Mouse (Mus musculus): ENCODE data around the gene Chid1. TPM values are rescaled to one million over a fixed set of nuclear protein-coding genes. Genes with fewer than 3 reads are reported as not detected.
A peak's percentile ranks its signal among the peaks of the same experiment; 100 is the strongest.

Gene Chid1
- polyA plus RNA-seq, 1 experiment: 30.7 TPM

DNA sequence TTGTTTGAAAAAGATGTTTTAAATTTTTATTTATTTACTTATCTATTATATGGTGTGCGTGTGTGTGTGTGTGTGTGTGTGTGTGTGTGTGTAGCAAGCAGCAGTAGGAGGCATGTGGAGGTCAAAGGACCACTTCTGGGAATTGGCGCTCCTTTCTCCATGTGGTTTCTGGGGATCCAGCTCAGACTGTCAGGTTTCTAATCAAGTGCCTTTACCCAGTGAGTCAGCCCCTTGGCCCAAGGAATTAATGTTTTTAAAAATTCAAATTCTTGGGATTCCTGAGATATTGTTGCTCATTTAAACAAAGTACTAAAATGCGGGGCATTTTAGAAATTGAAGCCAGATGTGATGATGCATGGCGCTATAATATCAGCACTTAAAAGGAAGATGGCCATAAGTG is 2.0 kb upstream of the Chid1 start:
- no peak overlapping the region for H3K27ac ChIP-seq (ENCODE audit: insufficient read depth, low read depth, low read length)
- H3K4me3 ChIP-seq (ENCODE audit: low read depth, low read length): no peak overlapping the region
- H3K27me3 ChIP-seq (ENCODE audit: control insufficient read depth, insufficient read depth, low read length): no peaks in the 10 kb centered on the region
- H3K36me3 ChIP-seq (ENCODE audit: control insufficient read depth, insufficient read depth, low read length): no peaks in the 10 kb centered on the region
- H3K4me1 ChIP-seq (ENCODE audit: control insufficient read depth, insufficient read depth, insufficient read length, low read length): peaks cover 34% of the 10 kb centered on the region; the same call in 1 of the 2 replicates
- no peak for TF ChIP-seq POLR2A (IDR thresholded peaks at IDR 0.05; ENCODE audit: low read depth, low read length)
- TF ChIP-seq CTCF (IDR thresholded peaks at IDR 0.05; ENCODE audit: extremely low read depth, insufficient read length, insufficient replicate concordance, low read depth, low read length): no peak
- WGBS: 87% methylated on average over 4 of the region's 4 CpGs

DNA sequence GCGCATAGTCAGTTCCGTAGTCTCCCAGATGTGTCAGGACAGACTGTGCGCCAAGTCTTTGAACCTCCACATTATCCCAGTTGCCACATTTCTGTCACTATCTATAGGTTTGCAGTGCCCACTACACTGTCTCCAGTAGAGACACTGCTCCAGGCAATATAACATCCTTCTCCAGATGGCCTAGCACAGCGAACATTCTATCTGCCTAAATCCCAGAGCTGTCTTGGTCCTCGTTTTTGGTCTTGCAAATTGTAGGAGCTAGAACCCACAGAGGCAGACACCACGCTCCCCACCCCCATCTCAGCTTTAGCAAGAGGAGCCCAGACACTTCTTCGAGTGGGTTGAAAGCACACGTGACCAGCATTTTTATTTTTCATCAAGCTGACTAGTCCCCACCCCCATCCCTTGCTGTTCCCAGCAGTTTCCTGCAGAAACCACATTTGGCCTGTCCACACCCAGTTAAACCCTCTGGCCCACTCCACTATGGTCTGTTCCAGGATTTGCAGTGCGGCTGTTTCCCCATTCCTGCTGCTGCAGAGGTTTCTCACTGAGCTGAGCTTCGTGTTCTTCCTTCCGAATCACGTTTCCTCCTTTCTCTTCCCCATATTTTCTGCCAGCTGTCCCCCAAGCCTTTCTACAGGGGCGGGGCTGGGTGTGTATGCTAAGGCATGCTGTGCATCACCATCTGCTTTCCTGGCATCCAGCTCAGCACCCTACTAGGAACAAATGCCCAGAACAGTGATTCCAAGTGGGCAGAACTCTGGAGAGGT is 840 bp upstream of the Chid1 start:
- Histone ChIP-seq H3K36me3 (ENCODE audit: control insufficient read depth, insufficient read depth, low read length) (no peaks in the 10 kb centered on the region), H3K27ac (ENCODE audit: insufficient read depth, low read depth, low read length) (peak overlapping the region; percentile 73), H3K4me1 (ENCODE audit: control insufficient read depth, insufficient read depth, insufficient read length, low read length) (peaks cover 34% of the 10 kb centered on the region; the same call in 1 of the 2 replicates), H3K4me3 (ENCODE audit: low read depth, low read length) (peak overlapping the region; percentile 76), H3K27me3 (ENCODE audit: control insufficient read depth, insufficient read depth, low read length) (no peaks in the 10 kb centered on the region)
- 35% methylated on average over 13 of the region's 13 CpGs for WGBS
- TF ChIP-seq POLR2A (IDR thresholded peaks at IDR 0.05; ENCODE audit: low read depth, low read length): no peak
- no peak for TF ChIP-seq CTCF (IDR thresholded peaks at IDR 0.05; ENCODE audit: extremely low read depth, insufficient read length, insufficient replicate concordance, low read depth, low read length)

DNA sequence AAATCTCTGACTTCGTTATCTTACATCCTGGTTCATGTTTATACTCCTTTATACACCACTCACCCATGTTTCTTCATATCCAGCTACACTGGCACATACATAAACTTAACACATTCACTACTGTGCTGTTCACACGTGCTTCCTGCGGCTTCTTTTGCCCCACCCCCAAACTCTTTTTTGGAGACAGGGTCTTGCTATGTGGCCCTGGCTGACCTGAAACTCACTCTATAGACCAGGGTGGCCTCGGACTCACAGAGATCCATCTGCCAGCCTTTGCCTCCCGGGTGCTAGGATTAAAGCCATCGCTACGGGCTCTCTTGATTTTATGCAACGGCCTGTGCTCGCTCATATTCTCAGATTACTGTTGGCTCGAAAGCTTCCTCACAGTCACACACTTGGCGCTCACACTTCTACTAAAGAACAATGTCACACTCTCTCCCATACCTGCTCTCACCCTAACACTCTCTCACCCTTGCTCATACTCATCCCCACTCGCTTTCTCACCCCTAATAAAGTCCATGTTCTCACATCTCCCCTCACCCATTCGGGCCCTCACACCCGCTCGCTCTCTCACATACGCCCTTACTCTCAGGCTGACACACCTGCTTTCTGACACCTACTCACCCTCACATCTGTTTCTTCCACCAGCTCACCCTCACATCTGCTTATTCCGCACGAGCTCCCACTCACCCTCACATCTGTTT is 653 bp downstream of the Chid1 start:
- H3K36me3 ChIP-seq (ENCODE audit: control insufficient read depth, insufficient read depth, low read length): no peaks in the 10 kb centered on the region
- H3K4me1 ChIP-seq (ENCODE audit: control insufficient read depth, insufficient read depth, insufficient read length, low read length): peaks cover 34% of the 10 kb centered on the region; the same call in 1 of the 2 replicates
- H3K27ac ChIP-seq (ENCODE audit: insufficient read depth, low read depth, low read length): peak overlapping the region; percentile 60
- TF ChIP-seq CTCF (IDR thresholded peaks at IDR 0.05; ENCODE audit: extremely low read depth, insufficient read length, insufficient replicate concordance, low read depth, low read length) (no peak), POLR2A (IDR thresholded peaks at IDR 0.05; ENCODE audit: low read depth, low read length) (no peak)
- 1% methylated on average over 18 of the region's 18 CpGs for WGBS
- peak overlapping the region; percentile 76 for H3K4me3 ChIP-seq (ENCODE audit: low read depth, low read length)
- H3K27me3 ChIP-seq (ENCODE audit: control insufficient read depth, insufficient read depth, low read length): no peaks in the 10 kb centered on the region

DNA sequence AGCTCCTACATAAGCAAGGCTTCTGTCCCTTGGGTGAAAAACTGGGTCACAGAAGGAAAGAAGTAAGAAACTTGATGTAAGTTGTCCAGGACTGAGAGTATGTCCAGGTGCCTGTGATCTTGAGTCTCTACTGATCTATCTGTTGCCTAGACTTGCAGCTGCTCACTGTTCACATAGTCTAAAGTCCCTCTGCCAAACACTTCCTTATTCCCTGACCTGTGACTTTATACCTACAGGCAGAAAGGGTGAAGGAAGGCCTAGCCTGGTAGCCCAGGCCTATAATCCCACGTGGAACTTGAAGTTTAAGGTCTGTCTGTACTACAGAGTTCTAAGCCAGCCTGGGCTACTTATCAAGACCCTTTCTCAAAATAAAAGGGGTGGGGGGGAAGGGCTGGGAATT is 4.1 kb downstream of the Chid1 start:
- Histone ChIP-seq H3K27me3 (ENCODE audit: control insufficient read depth, insufficient read depth, low read length) (no peaks in the 10 kb centered on the region), H3K27ac (ENCODE audit: insufficient read depth, low read depth, low read length) (peak overlapping the region; percentile 90), H3K4me1 (ENCODE audit: control insufficient read depth, insufficient read depth, insufficient read length, low read length) (peaks cover 24% of the 10 kb centered on the region; the same call in 1 of the 2 replicates), H3K36me3 (ENCODE audit: control insufficient read depth, insufficient read depth, low read length) (0 out of 2 replicates have a peak, but pooled peaks cover 3% of the 10 kb centered on the region), H3K4me3 (ENCODE audit: low read depth, low read length) (no peak overlapping the region)
- WGBS: 20% methylated on average over 1 of the region's 1 CpGs
- no peak for TF ChIP-seq CTCF (IDR thresholded peaks at IDR 0.05; ENCODE audit: extremely low read depth, insufficient read length, insufficient replicate concordance, low read depth, low read length)
- TF ChIP-seq POLR2A (IDR thresholded peaks at IDR 0.05; ENCODE audit: low read depth, low read length): no peak

DNA sequence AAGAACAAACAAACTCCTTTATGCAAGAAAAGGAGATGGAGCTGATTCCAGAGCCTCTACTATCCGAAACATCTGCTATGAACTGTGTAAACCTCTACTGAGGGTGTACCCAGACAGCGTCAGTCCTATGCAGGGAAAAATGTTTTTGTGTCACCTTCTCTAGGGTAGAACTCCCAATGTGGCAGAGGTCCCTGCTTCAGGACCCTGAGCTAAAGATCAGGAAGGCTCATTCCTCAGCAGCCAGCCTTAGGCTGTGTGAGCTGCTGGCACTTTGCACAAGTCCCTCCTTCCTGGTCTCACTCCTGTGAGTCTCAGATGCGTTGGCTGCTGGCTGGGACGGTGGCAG is 14.1 kb downstream of the Chid1 start:
- Histone ChIP-seq H3K27ac (ENCODE audit: insufficient read depth, low read depth, low read length) (no peak overlapping the region), H3K4me1 (ENCODE audit: control insufficient read depth, insufficient read depth, insufficient read length, low read length) (no peaks in the 10 kb centered on the region), H3K36me3 (ENCODE audit: control insufficient read depth, insufficient read depth, low read length) (peaks cover 39% of the 10 kb centered on the region), H3K27me3 (ENCODE audit: control insufficient read depth, insufficient read depth, low read length) (no peaks in the 10 kb centered on the region), H3K4me3 (ENCODE audit: low read depth, low read length) (no peak overlapping the region)
- TF ChIP-seq CTCF (IDR thresholded peaks at IDR 0.05; ENCODE audit: extremely low read depth, insufficient read length, insufficient replicate concordance, low read depth, low read length): no peak
- no peak for TF ChIP-seq POLR2A (IDR thresholded peaks at IDR 0.05; ENCODE audit: low read depth, low read length)
- 90% methylated on average over 4 of the region's 4 CpGs for WGBS

DNA sequence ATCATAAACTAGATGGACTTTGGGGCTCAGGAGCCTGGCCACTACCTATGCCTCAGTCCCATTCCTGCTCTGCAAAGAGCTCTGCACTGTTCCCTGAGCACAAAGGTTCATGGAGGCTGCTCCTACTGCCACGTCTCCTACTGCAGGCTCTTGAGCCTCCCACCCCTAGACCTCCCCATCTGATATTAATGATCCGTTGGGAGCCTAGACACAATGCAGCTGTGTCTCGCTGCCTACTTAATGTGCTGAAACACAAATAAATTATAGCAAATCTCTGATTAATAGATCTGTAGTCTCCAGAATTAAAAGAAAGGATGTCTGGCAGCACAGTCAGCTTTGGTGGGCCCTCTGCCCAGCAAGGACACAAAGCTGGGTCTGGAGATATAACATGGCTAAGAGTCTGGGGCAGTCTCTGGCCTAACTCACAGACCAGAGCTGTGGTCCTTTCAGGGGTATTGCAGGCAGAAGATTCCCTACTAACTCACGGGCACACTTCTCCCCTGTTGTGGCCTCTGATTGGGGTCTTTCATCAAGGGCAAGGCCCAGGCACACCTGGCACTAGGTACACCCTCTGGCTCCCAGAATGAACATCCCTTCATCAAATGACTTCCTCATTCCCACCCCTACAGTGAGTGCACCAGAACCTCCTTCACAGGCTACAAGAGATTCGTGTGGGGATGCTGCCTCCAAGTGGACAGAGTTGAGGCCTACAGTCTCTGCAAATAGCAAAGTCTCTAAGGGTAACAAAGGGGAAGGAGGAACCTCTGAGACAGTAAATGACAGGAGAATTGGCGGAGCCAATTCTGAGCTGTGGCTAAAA is 14.7 kb downstream of the Chid1 start:
- Histone ChIP-seq H3K27me3 (ENCODE audit: control insufficient read depth, insufficient read depth, low read length) (no peaks in the 10 kb centered on the region), H3K4me1 (ENCODE audit: control insufficient read depth, insufficient read depth, insufficient read length, low read length) (no peaks in the 10 kb centered on the region), H3K4me3 (ENCODE audit: low read depth, low read length) (no peak overlapping the region), H3K36me3 (ENCODE audit: control insufficient read depth, insufficient read depth, low read length) (peaks cover 39% of the 10 kb centered on the region), H3K27ac (ENCODE audit: insufficient read depth, low read depth, low read length) (no peak overlapping the region)
- WGBS: 64% methylated on average over 6 of the region's 6 CpGs
- TF ChIP-seq CTCF (IDR thresholded peaks at IDR 0.05; ENCODE audit: extremely low read depth, insufficient read length, insufficient replicate concordance, low read depth, low read length): peak; percentile 73; the same call in 1 of the 2 replicates
- no peak; the same call in 1 of the 2 replicates for TF ChIP-seq POLR2A (IDR thresholded peaks at IDR 0.05; ENCODE audit: low read depth, low read length)
